Mouse (Mus musculus) heart, adult 18-20 months (tissue): ENCODE measurements at regions not wholly inside any gene's neighbourhood (a gene's known extent, or its start where the extent isn't known, plus 50 kb on each side); places are given as distances from the start of the nearest gene placed in this dataset.
"Not testable (repeated sequence)": the region's sequence is repeated elsewhere in the genome, so short reads cannot be mapped to it uniquely, and the experiment has no call there.

Experiments used
- DNase-seq, 2 experiments: peaks; one replicate each; pipeline ENCODE4 v3.0.0; 2021 to 2022; ENCODE audit warnings: mixed read lengths in 1 of 2

DNA sequence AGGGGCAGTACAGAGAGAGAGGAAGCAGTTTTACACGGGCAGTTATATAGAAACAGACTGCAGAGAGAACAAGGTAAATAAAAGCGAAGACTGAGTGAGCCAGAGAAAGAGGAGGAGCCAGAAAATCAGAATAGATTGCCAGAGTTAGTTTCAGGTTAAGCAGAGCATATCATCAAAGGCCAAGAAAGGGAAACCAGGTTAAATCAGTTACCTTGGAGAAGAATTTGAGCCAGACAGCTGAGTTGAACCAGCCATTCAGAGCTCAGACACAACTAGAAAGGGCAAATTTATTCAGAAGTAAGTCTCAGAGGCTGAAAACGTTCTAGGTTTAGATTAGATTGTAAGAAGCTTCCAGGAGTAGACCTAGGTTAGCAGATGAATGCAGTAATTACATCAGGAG is 858.6 kb downstream of the Adgrl3 start:
- DNase-seq: no peak

- DNase-seq: no peak
Measured at GRCm38 (mm10) chr5:81893358-81893757, 873.4 kb downstream of the Adgrl3 start.

- DNase-seq: peak in 1 of 2 experiments; percentile 3
Measured at GRCm38 (mm10) chr5:81909368-81909767, 889.4 kb downstream of the Adgrl3 start.

- peak; percentile 2 to 6 for DNase-seq
Measured at GRCm38 (mm10) chr5:81909964-81910363, 890.0 kb downstream of the Adgrl3 start.

DNA sequence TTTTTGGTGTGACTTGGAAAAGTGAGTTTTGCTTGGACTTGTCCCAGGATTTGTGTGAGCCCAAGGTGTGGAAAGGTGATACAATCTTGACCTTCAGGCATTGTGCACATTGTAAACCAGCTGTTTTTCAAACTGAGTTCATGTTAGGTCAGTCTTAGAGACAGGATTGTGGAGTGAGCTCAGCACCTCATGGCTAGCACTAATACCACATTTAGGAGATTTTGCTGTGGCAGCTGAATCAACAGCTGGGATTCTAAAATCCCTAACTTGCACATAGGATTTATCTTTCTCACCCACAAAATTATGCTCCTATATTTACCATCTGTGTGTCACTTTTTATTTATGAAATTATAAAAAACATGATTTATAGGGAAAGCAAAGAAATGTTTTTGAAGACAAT is 896.7 kb downstream of the Adgrl3 start:
- DNase-seq: no peak

- no peak for DNase-seq
Measured at GRCm38 (mm10) chr5:81940798-81941197, 920.9 kb downstream of the Adgrl3 start.

DNA sequence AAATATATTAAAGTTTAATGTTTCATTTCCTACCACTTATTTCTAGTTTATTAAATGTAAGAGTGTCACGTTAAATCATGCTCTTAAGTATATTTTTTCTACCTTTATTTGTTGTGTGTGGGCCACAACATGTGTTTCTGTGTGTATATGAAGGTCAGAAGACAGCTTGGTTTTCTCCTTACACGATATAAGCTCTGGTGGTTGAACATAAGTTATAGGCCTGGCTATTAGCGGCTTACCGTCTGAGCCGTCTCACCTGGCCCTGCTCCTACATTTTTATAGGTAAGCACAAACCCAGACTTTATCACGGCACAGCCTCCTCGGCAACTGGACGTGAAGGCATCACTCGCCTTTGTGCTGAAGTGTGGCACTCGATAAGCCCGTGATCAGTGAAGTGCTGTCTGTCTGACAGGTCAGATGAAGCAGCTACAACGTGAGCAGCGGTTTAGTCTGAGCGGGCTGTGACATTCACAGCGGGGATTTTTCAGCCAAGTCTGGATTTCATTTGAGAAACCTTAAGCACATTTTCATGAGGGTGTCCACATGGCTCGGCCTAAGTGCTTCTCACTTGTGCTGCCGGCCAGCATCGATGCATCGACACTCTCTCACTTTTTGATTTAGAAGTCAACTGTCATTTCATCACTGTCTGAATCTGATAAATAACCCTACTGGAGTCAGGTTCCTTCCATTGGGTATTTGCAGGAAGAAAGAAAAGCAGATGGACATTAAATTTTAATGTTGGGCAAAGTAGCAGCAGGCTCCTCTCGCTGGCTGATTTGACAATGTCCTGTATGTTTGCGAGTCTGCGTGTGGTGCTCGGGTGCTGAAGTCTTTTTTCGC is 950.0 kb downstream of the Adgrl3 start:
- no peak for DNase-seq

DNA sequence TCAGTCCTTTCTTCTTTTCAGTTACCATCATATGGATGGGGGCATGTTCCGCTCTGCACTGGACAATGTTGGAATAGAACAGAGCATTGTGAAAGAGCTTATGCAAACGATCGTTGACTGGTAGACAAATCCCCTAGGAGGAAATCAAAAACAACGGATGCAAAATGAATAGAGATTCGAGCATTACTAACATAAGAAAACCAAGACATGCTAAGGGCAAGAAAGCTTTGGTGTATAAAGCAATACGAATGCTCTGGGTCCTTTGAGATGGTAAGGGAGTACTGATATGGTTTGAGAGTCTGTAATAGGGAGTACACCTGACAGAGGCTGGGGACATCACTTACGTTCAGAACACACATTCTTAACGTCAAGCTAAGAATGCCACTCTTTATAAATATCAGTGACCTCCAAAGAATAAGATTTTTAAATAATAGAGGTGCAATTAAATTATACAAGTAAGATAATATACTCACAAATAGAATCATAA is 950.6 kb downstream of the Adgrl3 start:
- DNase-seq: no peak

GRCm38 (mm10) chr5:81976515-81976914 is 956.6 kb downstream of the Adgrl3 start:
- DNase-seq: no peak

DNA sequence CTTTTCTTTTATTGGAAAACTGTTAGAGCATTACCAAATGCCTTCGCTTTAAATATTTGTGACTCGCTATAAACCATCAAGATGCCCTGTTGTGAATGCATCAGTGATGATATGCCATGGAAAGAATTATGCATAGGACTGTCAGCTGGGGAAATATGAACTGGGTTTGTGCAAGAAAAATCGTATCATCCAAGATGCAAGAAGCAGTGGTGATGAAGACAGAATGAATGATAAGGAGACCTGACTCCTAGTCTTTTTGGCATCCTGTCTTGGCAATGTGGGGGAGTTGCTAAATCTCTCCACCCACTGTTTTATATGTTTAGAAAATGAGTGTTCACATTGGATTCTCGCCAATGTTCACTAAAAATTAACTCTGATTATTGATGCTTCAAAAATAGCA is 963.4 kb downstream of the Adgrl3 start:
- DNase-seq: no peak

- DNase-seq: no peak
Measured at GRCm38 (mm10) chr5:81988069-81988468, 968.1 kb downstream of the Adgrl3 start.

- DNase-seq: no peak
Measured at GRCm38 (mm10) chr5:82007955-82008354, 988.0 kb downstream of the Adgrl3 start.

DNA sequence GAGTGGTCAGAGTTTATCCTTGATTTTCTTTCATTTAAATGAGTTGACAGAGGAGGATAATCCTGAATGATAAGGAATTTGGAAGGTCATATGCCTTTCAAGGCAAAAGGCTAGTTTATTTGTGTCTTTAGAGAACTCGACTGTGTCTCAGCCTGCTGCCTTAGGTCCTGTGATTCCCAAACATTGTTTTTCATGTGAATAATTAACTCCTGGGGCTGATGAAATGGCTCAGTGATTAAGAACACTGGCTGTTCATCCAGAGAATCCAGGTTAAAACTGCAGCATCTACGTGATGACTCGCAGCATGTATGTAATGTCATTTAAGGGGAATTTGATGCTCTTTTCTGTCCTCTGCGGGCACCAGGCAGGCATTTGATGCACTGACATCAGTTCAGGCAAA is 1004.2 kb downstream of the Adgrl3 start:
- no peak for DNase-seq

DNA sequence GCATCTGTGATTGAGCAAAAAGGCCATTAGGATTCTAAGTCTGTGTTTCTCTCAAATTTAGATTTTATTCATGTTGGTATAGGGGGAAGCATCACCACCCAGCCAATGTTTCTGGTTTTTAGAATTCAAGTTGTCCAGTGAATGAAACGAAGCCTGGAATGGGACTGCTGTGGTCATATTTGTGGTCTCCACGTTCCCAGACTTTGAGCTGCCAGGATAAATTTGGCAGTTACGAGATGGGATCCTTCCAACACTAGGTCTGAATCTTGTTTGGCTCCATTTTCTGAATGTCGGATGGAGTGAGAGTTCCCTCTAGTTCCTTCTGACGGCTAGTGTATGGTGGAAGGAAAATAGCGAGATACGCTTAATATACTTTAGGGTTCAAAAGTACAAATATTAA is 1014.8 kb downstream of the Adgrl3 start:
- DNase-seq: peak; percentile 18 to 21

DNA sequence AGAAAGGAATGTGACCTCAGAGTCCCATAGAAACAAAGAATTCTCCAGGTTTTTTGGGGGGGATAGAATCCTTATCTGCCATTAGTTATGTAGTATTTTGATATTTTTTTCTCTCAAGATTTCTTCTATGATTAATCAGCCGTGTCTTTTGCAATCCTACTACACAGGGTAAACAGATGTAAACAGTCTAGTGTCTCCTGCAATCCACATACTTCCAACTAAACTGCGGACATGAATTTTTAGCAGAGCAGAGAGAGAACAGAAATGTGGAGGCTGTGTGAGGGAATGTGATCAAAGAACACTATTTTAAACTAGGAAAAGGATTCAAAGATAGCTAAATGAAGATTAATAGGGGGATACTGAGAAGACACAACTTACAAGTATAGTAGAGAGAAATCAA is 1026.2 kb downstream of the Adgrl3 start:
- no peak for DNase-seq

DNA sequence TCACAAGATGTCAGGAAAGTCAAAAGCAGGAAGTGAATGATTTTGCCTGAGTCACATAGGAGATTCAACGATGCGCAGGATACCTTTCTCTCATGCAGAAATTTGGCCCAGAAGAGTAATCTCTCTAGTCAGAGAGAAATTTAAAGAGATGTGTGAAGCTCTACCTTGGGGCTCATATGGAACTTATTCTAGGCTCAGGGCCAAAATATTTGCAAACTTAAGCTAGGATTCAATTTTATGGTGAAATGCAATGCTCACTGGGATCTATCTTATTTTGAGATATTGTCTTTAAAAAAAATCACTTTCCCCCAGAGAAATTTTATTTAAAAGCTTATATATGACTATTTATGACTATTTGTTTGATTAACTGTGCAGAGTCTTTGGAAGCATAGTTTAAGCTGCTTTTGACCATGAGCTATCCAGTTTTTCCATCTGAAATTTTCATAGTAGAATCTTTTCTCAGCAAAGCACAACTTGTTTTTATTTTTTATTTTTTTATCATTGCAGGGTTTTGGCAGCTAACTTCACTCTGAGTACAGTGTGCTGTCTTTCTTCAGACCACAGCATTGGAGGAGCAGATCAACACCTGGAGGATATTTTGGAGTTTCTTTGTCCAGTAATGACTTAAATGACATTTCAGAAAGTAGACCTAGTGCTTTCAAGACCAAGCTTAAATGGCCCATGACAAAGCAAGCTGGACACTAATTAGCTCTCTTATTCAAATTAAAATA is 1039.3 kb downstream of the Adgrl3 start:
- DNase-seq: no peak

DNA sequence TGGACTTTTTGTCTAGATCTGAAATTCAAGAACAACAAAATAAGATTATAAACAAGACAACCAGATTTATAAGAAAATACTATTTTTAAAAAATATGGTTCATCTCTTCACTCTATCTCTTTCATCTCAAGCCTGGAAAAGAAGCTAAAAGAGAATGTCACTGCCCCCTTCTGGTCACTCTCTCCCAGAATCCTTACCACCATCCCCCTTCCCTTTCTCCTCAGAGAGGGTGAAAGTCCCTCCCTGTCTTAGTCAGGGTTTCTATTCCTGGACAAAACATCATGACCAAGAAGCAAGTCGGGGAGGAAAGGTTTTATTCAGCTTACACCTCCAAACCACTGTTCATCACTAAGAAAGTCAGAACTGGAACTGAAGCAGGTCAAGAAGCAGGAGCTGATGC is 1040.7 kb downstream of the Adgrl3 start:
- no peak for DNase-seq

GRCm38 (mm10) chr5:82069221-82069620 is 1049.3 kb downstream of the Adgrl3 start:
- not testable (repeated sequence) for DNase-seq

DNA sequence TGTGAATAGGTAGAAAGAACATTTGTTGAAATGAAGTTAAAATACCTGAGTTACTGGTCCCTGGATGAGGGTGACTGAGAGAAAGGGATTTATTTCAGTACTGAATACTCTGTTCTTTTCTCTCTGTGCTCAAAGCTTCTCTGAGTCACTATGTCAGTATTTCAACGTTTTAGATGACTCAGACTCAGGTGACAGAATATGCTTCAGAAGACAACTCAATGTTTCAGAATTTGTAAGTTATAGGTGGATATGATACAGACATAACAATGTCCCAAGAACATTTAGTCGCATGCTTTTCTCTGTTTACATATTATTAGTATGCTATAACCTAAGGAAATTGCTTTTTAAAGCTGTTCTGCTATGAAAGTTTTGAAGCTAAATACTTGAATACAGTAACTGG is 1069.5 kb downstream of the Adgrl3 start:
- no peak for DNase-seq

- DNase-seq: no peak
Measured at GRCm38 (mm10) chr5:82103056-82103807, 1083.3 kb downstream of the Adgrl3 start.

DNA sequence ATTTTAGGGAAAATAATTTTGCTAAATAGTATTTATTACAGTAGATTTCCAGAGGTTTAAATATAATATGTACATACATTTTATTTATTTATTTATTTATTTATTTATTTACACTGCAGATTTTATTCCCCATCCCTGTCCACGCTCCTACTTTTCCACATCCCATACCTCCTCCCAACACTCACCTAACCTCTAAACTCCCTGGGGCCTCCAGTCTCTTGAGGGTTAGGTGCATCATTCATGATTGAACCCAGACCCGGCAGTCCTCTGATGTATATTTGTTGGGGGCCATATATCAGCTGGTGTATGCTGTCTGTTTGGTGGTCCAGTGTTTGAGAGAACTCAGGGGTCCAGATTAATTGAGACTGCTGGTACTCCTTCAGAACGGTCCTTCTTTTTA is 1083.9 kb downstream of the Adgrl3 start:
- no peak for DNase-seq

DNA sequence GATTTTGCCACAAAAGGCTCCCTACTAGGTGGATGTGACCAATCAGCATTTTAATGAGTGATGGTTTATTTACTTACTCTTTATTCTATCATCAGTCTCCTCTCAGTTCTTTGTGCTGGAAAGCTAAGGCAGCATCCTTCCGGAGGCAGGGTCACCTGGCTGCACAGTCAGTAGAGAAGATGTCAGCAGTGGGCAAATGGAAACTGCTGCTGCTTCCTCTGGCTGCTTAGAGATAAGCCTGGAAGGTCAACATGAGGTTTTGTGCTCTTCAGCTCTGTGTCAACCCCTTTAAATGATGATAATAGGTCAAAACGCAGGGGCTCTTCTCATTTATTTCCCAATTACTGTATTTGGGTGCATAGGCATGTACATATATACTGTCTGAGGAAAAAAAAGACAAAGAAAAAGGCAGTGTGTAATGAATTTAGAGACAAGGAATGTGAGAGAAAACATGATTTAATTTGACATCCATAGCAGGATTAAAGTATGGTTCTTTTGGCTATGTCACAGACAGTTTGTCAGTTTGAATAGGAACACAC is 1106.1 kb downstream of the Adgrl3 start:
- DNase-seq: no peak
